Mouse (Mus musculus) megakaryocyte, adult 5-6 weeks (primary cell): ENCODE measurements at regions not wholly inside any gene's neighbourhood (a gene's known extent, or its start where the extent isn't known, plus 50 kb on each side); places are given as distances from the start of the nearest gene placed in this dataset.
"Not testable (repeated sequence)": the region's sequence is repeated elsewhere in the genome, so short reads cannot be mapped to it uniquely, and the experiment has no call there.

Experiments
- ATAC-seq: 2 replicates; pipeline ENCODE4 v1.8.0; 2016; ENCODE audit warnings: mild to moderate bottlenecking, inconsistent platforms; ENCODE audit not compliant: poor library complexity, severe bottlenecking

- ATAC-seq, result peak; percentile 49
These were observed 51.8 kb downstream of the Gm5426 start for GRCm38 (mm10) chr10:96188168-96188567.

- no peak for ATAC-seq
These were observed 54.0 kb downstream of the Gm5426 start for GRCm38 (mm10) chr10:96190168-96190987.

- ATAC-seq, result peak; percentile 85
These were observed 64.7 kb downstream of the Gm5426 start for GRCm38 (mm10) chr10:96200932-96201641.

GRCm38 (mm10) chr10:96201891-96202290 lies 65.5 kb downstream of the Gm5426 start:
- no peak for ATAC-seq

GRCm38 (mm10) chr10:96202871-96203270 lies 66.5 kb downstream of the Gm5426 start:
- ATAC-seq, result no peak

GRCm38 (mm10) chr10:96204198-96204597 lies 67.8 kb downstream of the Gm5426 start:
- ATAC-seq, result peak; percentile 38

GRCm38 (mm10) chr10:96209171-96209570 lies 72.8 kb downstream of the Gm5426 start:
- no peak for ATAC-seq

- no peak for ATAC-seq
These were observed 74.8 kb downstream of the Gm5426 start for GRCm38 (mm10) chr10:96211189-96211588.

GRCm38 (mm10) chr10:96213876-96214275 lies 77.5 kb downstream of the Gm5426 start:
- ATAC-seq, result peak; percentile 90

GRCm38 (mm10) chr10:96214285-96214684 lies 77.9 kb downstream of the Gm5426 start:
- no peak for ATAC-seq

GRCm38 (mm10) chr10:96214946-96215345 lies 78.5 kb downstream of the Gm5426 start:
- no peak for ATAC-seq

- no peak for ATAC-seq
These were observed 84.3 kb downstream of the Gm5426 start for GRCm38 (mm10) chr10:96220731-96221130.

GRCm38 (mm10) chr10:96230391-96230790 lies 94.0 kb downstream of the Gm5426 start:
- ATAC-seq, result peak; percentile 83

GRCm38 (mm10) chr10:96231309-96231708 lies 94.9 kb downstream of the Gm5426 start:
- no peak for ATAC-seq

- ATAC-seq, result no peak
These were observed 96.5 kb downstream of the Gm5426 start for GRCm38 (mm10) chr10:96232889-96233288.

- ATAC-seq, result no peak
These were observed 98.4 kb downstream of the Gm5426 start for GRCm38 (mm10) chr10:96234564-96235412.

GRCm38 (mm10) chr10:96236031-96236430 lies 99.6 kb downstream of the Gm5426 start:
- not testable (repeated sequence) for ATAC-seq

- no peak for ATAC-seq
These were observed 100.5 kb downstream of the Gm5426 start for GRCm38 (mm10) chr10:96236777-96237373.

- no peak for ATAC-seq
These were observed 101.2 kb downstream of the Gm5426 start for GRCm38 (mm10) chr10:96237572-96238130.

GRCm38 (mm10) chr10:96238251-96238650 lies 101.8 kb downstream of the Gm5426 start:
- peak; percentile 65 for ATAC-seq
